Mouse (Mus musculus): ENCODE results near the gene Polr1e. TPM values are rescaled to one million over a fixed set of nuclear protein-coding genes. Genes with fewer than 3 reads are reported as not detected.
A peak's percentile ranks its signal among the peaks of the same experiment; 100 is the strongest.
"Not testable (repeated sequence)": the region's sequence is repeated elsewhere in the genome, so short reads cannot be mapped to it uniquely, and the experiment has no call there.

Gene Polr1e
- polyA plus RNA-seq, 1 experiment from 2014 or later = 52.1 TPM

GRCm38 (mm10) chr4:44981280-44981973 lies 37.0 kb upstream of the Polr1e start, which contains the start of gene Grhpr:
Gene Grhpr (plus strand): TSS chr4:44981395.
- peaks cover 27% of the 10 kb centered on the region for H3K36me3 ChIP-seq
- peak within 1 kb of the TSS; percentile 93 for H3K9ac ChIP-seq (replicated peaks)
- WGBS = under 1% methylated on average over 40 of the region's 40 CpGs
- ATAC-seq (ENCODE audit: insufficient number of reproducible peaks, insufficient read depth, low FRiP score, low TSS enrichment, low read depth) = peak; percentile 94
- H3K27ac ChIP-seq = peak within 1 kb of the TSS; percentile 91
- no peaks in the 10 kb centered on the region for H3K9me3 ChIP-seq
- peak within 1 kb of the TSS; percentile 76 for H3K4me3 ChIP-seq (replicated peaks)
- H3K4me1 ChIP-seq (replicated peaks) = peaks cover 24% of the 10 kb centered on the region
- H3K27me3 ChIP-seq = no peaks in the 10 kb centered on the region
- peak within 1 kb of the TSS; percentile 90 for H3K4me2 ChIP-seq

DNA sequence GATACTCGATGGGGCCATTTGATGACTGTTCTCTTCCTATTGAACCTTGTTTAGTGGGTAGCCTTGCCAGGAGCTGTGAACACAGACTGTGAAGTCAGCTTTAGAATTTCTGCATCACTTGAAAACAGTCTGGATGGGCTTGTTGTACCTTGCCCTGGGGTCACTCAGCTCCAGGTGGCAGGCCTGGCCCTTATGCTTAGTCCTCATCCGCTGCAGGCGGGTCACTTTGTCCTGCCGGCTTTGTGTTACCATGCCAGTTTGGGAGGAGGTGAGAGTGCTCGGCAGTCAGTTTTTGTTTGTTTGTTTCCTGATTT lies 36.5 kb upstream of the Polr1e start:
- WGBS = 25% methylated on average over 5 of the region's 5 CpGs
- ATAC-seq (ENCODE audit: insufficient number of reproducible peaks, insufficient read depth, low FRiP score, low TSS enrichment, low read depth) = no peak
- Histone ChIP-seq H3K4me3 (replicated peaks) (peak overlapping the region; percentile 76), H3K4me2 (peak overlapping the region; percentile 90), H3K4me1 (replicated peaks) (peaks cover 24% of the 10 kb centered on the region), H3K36me3 (peaks cover 31% of the 10 kb centered on the region), H3K27me3 (no peaks in the 10 kb centered on the region), H3K9ac (replicated peaks) (peak overlapping the region; percentile 93), H3K27ac (peak overlapping the region; percentile 91), H3K9me3 (no peaks in the 10 kb centered on the region)

- Histone ChIP-seq H3K36me3 (peaks cover 37% of the 10 kb centered on the region), H3K4me1 (replicated peaks) (peaks cover 24% of the 10 kb centered on the region), H3K4me3 (replicated peaks) (peak overlapping the region; percentile 76; the same call in 1 of the 2 replicates), H3K9me3 (no peaks in the 10 kb centered on the region), H3K4me2 (peak overlapping the region; percentile 90), H3K27ac (no peak overlapping the region), H3K9ac (replicated peaks) (peak overlapping the region; percentile 93; the same call in 1 of the 2 replicates), H3K27me3 (no peaks in the 10 kb centered on the region)
- no peak for ATAC-seq (ENCODE audit: insufficient number of reproducible peaks, insufficient read depth, low FRiP score, low TSS enrichment, low read depth)
- 72% methylated on average over 11 of the region's 11 CpGs for WGBS
Observed at GRCm38 (mm10) chr4:44982440-44983130, 35.8 kb upstream of the Polr1e start.

- Histone ChIP-seq H3K27ac (no peak overlapping the region), H3K36me3 (peaks cover 44% of the 10 kb centered on the region), H3K4me3 (replicated peaks) (no peak overlapping the region)
Observed at GRCm38 (mm10) chr4:44983131-44983740, 35.1 kb upstream of the Polr1e start.

DNA sequence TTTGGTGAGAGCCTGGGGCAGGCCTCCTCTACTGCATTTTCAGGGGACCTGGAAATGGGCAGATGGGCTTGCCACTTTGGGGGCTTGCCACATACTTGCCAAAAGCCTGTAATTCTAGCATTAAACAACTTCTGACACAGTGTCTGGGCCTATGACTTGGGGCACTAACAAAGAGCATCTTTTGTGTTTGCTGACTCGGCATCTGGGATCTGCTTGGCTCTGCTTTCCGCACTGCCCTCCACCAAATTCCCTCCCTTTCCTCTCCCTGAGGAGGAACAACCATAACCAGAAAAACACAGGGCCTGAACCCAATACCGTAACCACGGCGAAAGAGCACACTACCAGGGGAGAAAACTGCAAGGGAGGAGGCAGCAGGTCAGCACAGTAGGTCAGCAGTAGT lies 27.8 kb upstream of the Polr1e start:
- ATAC-seq (ENCODE audit: insufficient number of reproducible peaks, insufficient read depth, low FRiP score, low TSS enrichment, low read depth) = no peak
- WGBS = 96% methylated on average over 5 of the region's 5 CpGs
- Histone ChIP-seq H3K27ac (no peak overlapping the region), H3K4me1 (replicated peaks) (no peaks in the 10 kb centered on the region), H3K4me2 (no peak overlapping the region), H3K4me3 (replicated peaks) (no peak overlapping the region), H3K36me3 (peaks cover 86% of the 10 kb centered on the region), H3K9me3 (no peaks in the 10 kb centered on the region), H3K9ac (replicated peaks) (no peak overlapping the region), H3K27me3 (no peaks in the 10 kb centered on the region)

More at GRCm38 (mm10) chr4:44983131-44983740, 35.1 kb upstream of the Polr1e start:
- Histone ChIP-seq H3K4me1 (replicated peaks) (peaks cover 24% of the 10 kb centered on the region), H3K27me3 (no peaks in the 10 kb centered on the region), H3K9me3 (no peaks in the 10 kb centered on the region), H3K4me2 (peak overlapping the region; percentile 90), H3K9ac (replicated peaks) (no peak overlapping the region; the same call in 1 of the 2 replicates)
- WGBS = 85% methylated on average over 10 of the region's 10 CpGs
- ATAC-seq (ENCODE audit: insufficient number of reproducible peaks, insufficient read depth, low FRiP score, low TSS enrichment, low read depth) = no peak

GRCm38 (mm10) chr4:44992330-44992729 lies 26.1 kb upstream of the Polr1e start:
- not testable (repeated sequence) for H3K9me3 ChIP-seq; H3K4me1 ChIP-seq (replicated peaks); H3K27me3 ChIP-seq; H3K9ac ChIP-seq (replicated peaks); H3K4me3 ChIP-seq (replicated peaks); H3K27ac ChIP-seq; ATAC-seq (ENCODE audit: insufficient number of reproducible peaks, insufficient read depth, low FRiP score, low TSS enrichment, low read depth); H3K4me2 ChIP-seq
- peaks cover 75% of the 10 kb centered on the region for H3K36me3 ChIP-seq
- 92% methylated on average over 11 of the region's 11 CpGs for WGBS

DNA sequence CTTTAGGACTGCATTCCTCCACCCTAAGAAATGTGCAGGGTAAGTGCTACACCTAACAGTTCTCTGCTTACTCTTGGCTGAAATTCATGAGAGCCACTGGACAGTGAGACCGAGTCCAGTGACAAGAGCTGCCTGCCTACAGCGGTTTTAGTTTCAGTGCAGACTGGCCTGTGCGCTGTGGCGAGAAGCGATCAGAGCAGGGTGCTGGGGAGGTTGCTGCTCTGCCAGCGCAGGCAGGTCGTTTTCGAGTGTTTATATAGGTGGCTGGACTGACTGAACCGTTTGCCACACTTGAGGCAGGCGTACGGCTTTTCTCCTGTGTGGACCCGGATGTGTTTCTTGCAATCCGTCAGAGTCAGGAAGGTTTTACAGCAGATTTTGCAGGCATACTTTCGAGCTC lies 25.2 kb upstream of the Polr1e start:
- not testable (repeated sequence) for ATAC-seq (ENCODE audit: insufficient number of reproducible peaks, insufficient read depth, low FRiP score, low TSS enrichment, low read depth); H3K4me2 ChIP-seq; H3K27me3 ChIP-seq; H3K9ac ChIP-seq (replicated peaks); H3K9me3 ChIP-seq; H3K4me3 ChIP-seq (replicated peaks); H3K27ac ChIP-seq; H3K4me1 ChIP-seq (replicated peaks)
- peaks cover 66% of the 10 kb centered on the region for H3K36me3 ChIP-seq
- WGBS = 85% methylated on average over 14 of the region's 14 CpGs

- H3K9ac ChIP-seq (replicated peaks) = no peak overlapping the region
Observed at GRCm38 (mm10) chr4:44993847-44994246, 24.5 kb upstream of the Polr1e start.

GRCm38 (mm10) chr4:44994776-44995175 lies 23.6 kb upstream of the Polr1e start:
- ATAC-seq (ENCODE audit: insufficient number of reproducible peaks, insufficient read depth, low FRiP score, low TSS enrichment, low read depth) = no peak
- H3K4me3 ChIP-seq (replicated peaks) = no peak overlapping the region
- WGBS = 88% methylated on average over 18 of the region's 18 CpGs
- peaks cover 50% of the 10 kb centered on the region for H3K36me3 ChIP-seq
- H3K4me2 ChIP-seq = no peak overlapping the region
- H3K4me1 ChIP-seq (replicated peaks) = no peaks in the 10 kb centered on the region
- H3K27ac ChIP-seq = no peak overlapping the region
- H3K9me3 ChIP-seq = no peaks in the 10 kb centered on the region
- H3K27me3 ChIP-seq = no peaks in the 10 kb centered on the region
- no peak overlapping the region for H3K9ac ChIP-seq (replicated peaks)

More at GRCm38 (mm10) chr4:44993847-44994246, 24.5 kb upstream of the Polr1e start:
- WGBS = 91% methylated on average over 9 of the region's 9 CpGs
- no peaks in the 10 kb centered on the region for H3K27me3 ChIP-seq
- H3K4me1 ChIP-seq (replicated peaks) = no peaks in the 10 kb centered on the region
- no peak overlapping the region for H3K4me2 ChIP-seq
- no peaks in the 10 kb centered on the region for H3K9me3 ChIP-seq
- no peak overlapping the region for H3K4me3 ChIP-seq (replicated peaks)
- no peak for ATAC-seq (ENCODE audit: insufficient number of reproducible peaks, insufficient read depth, low FRiP score, low TSS enrichment, low read depth)
- H3K36me3 ChIP-seq = peaks cover 59% of the 10 kb centered on the region
- H3K27ac ChIP-seq = no peak overlapping the region

DNA sequence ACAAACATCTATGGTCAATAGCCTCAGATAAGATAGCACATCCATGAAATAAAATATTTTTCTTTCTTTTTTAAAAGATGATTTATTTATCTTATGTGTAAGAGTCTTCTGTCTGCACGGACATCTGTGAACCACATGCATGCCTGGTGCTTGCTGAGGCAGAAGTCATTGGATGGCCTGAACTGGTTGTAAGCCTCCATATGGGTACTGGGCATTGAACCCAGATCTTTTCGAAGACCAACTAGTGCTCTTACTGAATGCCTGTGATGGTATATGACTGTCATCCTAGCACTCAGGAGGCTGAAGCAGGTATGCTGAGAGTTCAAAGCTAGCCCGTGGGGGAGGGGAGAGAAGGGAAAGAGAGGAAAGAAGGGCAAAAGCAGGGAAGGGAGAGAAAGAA lies 20.3 kb upstream of the Polr1e start:
- WGBS = 87% methylated on average over 3 of the region's 3 CpGs
- no peak for ATAC-seq (ENCODE audit: insufficient number of reproducible peaks, insufficient read depth, low FRiP score, low TSS enrichment, low read depth)

DNA sequence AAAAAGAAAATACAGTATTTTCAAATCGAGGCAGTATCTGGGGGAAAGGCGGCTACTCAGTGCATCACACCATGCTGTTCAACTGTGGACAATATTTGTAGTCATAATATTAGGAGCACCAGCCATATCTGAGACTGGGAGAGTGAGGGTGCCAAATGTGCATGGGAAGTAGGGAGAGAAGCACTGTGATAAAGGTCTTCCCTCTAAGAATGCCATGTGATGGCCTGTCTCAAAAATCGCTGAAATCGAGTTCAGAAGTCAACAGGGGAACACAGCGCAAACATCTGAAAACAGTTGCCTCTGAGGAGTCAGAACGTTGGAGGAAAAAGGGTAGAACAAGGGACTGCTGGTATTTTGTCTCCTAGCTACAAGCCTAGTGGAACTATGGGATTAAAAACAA lies 18.4 kb upstream of the Polr1e start:
- Histone ChIP-seq H3K36me3 (peaks cover 10% of the 10 kb centered on the region), H3K9me3 (no peaks in the 10 kb centered on the region), H3K4me3 (replicated peaks) (no peak overlapping the region), H3K9ac (replicated peaks) (no peak overlapping the region), H3K4me1 (replicated peaks) (no peaks in the 10 kb centered on the region), H3K27me3 (no peaks in the 10 kb centered on the region), H3K27ac (no peak overlapping the region), H3K4me2 (no peak overlapping the region)
- ATAC-seq (ENCODE audit: insufficient number of reproducible peaks, insufficient read depth, low FRiP score, low TSS enrichment, low read depth) = no peak
- WGBS = 89% methylated on average over 6 of the region's 6 CpGs

More for the DNA sequence above, 20.3 kb upstream of the Polr1e start:
- Histone ChIP-seq H3K9ac (replicated peaks) (no peak overlapping the region), H3K36me3 (peaks cover 25% of the 10 kb centered on the region), H3K27me3 (no peaks in the 10 kb centered on the region), H3K4me2 (no peak overlapping the region), H3K27ac (no peak overlapping the region), H3K4me3 (replicated peaks) (no peak overlapping the region), H3K9me3 (no peaks in the 10 kb centered on the region), H3K4me1 (replicated peaks) (no peaks in the 10 kb centered on the region)

All from limb, embryonic 12.5 days (tissue).